Mouse (Mus musculus) heart, adult 2 months (tissue): ENCODE measurements around the gene Hoxb3. TPM values are rescaled to one million over a fixed set of nuclear protein-coding genes. Genes with fewer than 3 reads are reported as not detected.

Experiments used
- DNase-seq, 2 experiments: peaks; one replicate each; pipeline ENCODE4 v3.0.0; 2021
- H3K27ac ChIP-seq: fragments of 200-600 bp; 2 replicates; pipeline ENCODE4 v1.8.1; 2022
- H3K27me3 ChIP-seq: fragments of 200-500 bp; 2 replicates; pipeline ENCODE4 v1.6.1; 2012; ENCODE audit warnings: mild to moderate bottlenecking, low read length, inconsistent platforms, mixed read lengths; ENCODE audit not compliant: control insufficient read depth, insufficient read depth
- H3K36me3 ChIP-seq: fragments of 200-500 bp; 2 replicates; pipeline ENCODE4 v1.6.1; 2012; ENCODE audit warnings: low read length, inconsistent platforms; ENCODE audit not compliant: control insufficient read depth, insufficient read depth
- H3K4me1 ChIP-seq: fragments of 200-500 bp; 2 replicates; pipeline ENCODE4 v1.6.1; 2011; ENCODE audit warnings: low read length; ENCODE audit not compliant: control insufficient read depth, insufficient read depth
- H3K4me3 ChIP-seq: fragments of 200-600 bp; 2 replicates; pipeline ENCODE4 v1.8.1; 2022
- H3K79me2 ChIP-seq: fragments of 200-500 bp; replicated peaks from 2 replicates; pipeline ENCODE4 v1.6.1; 2012; ENCODE audit warnings: mild to moderate bottlenecking, inconsistent platforms, low read length, moderate library complexity, mixed read lengths; ENCODE audit not compliant: control insufficient read depth, insufficient read depth
- H3K9ac ChIP-seq: fragments of 200-500 bp; 2 replicates; pipeline ENCODE4 v1.6.1; 2012; ENCODE audit warnings: low read depth, mild to moderate bottlenecking, control low read depth, inconsistent platforms, low read length, mixed read lengths
- CTCF ChIP-seq: fragments of 200-600 bp; IDR thresholded peaks from 2 replicates; pipeline ENCODE4 v1.8.1; 2022; ENCODE audit warnings: antibody characterized with exemption, mild to moderate bottlenecking, moderate library complexity
- EP300 ChIP-seq: fragments of 200-500 bp; IDR thresholded peaks from 2 replicates; pipeline ENCODE4 v1.6.1; 2011; ENCODE audit warnings: low read depth, low read length, control low read depth; ENCODE audit not compliant: insufficient read depth
- POLR2A ChIP-seq: fragments of 200-500 bp; IDR thresholded peaks from 2 replicates; pipeline ENCODE4 v1.6.1; 2011; ENCODE audit warnings: mild to moderate bottlenecking, low read depth, low read length, control low read depth; ENCODE audit not compliant: insufficient read depth
- WGBS: fragments of 180-500 bp; shearing (Covaris S2); methylation state at CpG from one replicate; pipeline ENCODE4 v1.1.7; 2018; 5-methylcytosine and 5-hydroxymethylcytosine counted together
- intact Hi-C: fragments of 180-260 bp; cut with DNase I; formaldehyde crosslinking; loops from one replicate; pipeline ENCODE4 v1.15.1; 2025
- polyA plus RNA-seq: library from polyadenylated mRNA; depleted of rRNA; stranded (reverse); fragments of >200 nt; gene quantifications from 2 replicates; pipeline ENCODE4 v1.2.3, GENCODE M21; 2012
- total RNA-seq, 2 experiments: library from RNA; stranded (reverse); gene quantifications; 2 replicates each; pipeline ENCODE4 v1.2.3; 2021

The Hoxb3 gene
- total and polyA plus RNA-seq, 3 experiments = 0.23 to 0.64 (median 0.30) TPM

- intact Hi-C loops = loop anchor here (10.0 kb wide), 2 partner anchors 278 to 442 kb away; partner anchors contain the start of gene Igf2bp1
- TF ChIP-seq EP300 (no peak), POLR2A (no peak), CTCF (no peak)
- Histone ChIP-seq H3K9ac (no peak overlapping the region), H3K27ac (no peak overlapping the region), H3K27me3 (peaks cover 54% of the 10 kb centered on the region), H3K4me3 (no peak overlapping the region), H3K36me3 (no peaks in the 10 kb centered on the region), H3K79me2 (no peaks in the 10 kb centered on the region), H3K4me1 (peaks cover 1% of the 10 kb centered on the region; the same call in 1 of the 2 replicates)
- DNase-seq = no peak
- 3% methylated on average over 49 of the region's 49 CpGs for WGBS
These were observed 40.2 kb upstream of the Hoxb3 start for GRCm38 (mm10) chr11:96282795-96283430.

GRCm38 (mm10) chr11:96284041-96284749 lies 38.9 kb upstream of the Hoxb3 start:
- WGBS = 2% methylated on average over 48 of the region's 49 CpGs
- Histone ChIP-seq H3K27ac (no peak overlapping the region), H3K36me3 (no peaks in the 10 kb centered on the region), H3K79me2 (no peaks in the 10 kb centered on the region), H3K27me3 (peaks cover 57% of the 10 kb centered on the region), H3K4me3 (peak overlapping the region; percentile 15; the same call in 1 of the 2 replicates), H3K4me1 (peaks cover 1% of the 10 kb centered on the region; the same call in 1 of the 2 replicates), H3K9ac (peak overlapping the region; percentile 39; the same call in 1 of the 2 replicates)
- DNase-seq = peak in 1 of 2 experiments; percentile 50
- no peak for TF ChIP-seq EP300
- TF ChIP-seq CTCF = peak; percentile 48
- intact Hi-C loops = loop anchor here (10.0 kb wide), 2 partner anchors 279 to 441 kb away; partner anchors contain the start of gene Igf2bp1

GRCm38 (mm10) chr11:96284774-96285734 lies 38.1 kb upstream of the Hoxb3 start:
- no peak overlapping the region for H3K27ac ChIP-seq
- no peak for DNase-seq
- H3K36me3 ChIP-seq = no peaks in the 10 kb centered on the region
- H3K27me3 ChIP-seq = peaks cover 52% of the 10 kb centered on the region
- H3K9ac ChIP-seq = no peak overlapping the region
- H3K79me2 ChIP-seq = no peaks in the 10 kb centered on the region
- H3K4me1 ChIP-seq = peaks cover 1% of the 10 kb centered on the region; the same call in 1 of the 2 replicates
- TF ChIP-seq POLR2A (no peak), CTCF (no peak), EP300 (no peak)
- no peak overlapping the region; the same call in 1 of the 2 replicates for H3K4me3 ChIP-seq
- intact Hi-C loops = loop anchor here (10.0 kb wide), 2 partner anchors 280 to 440 kb away; partner anchors contain the start of gene Igf2bp1
- WGBS = 5% methylated on average over 36 of the region's 37 CpGs

GRCm38 (mm10) chr11:96285771-96286738 lies 37.1 kb upstream of the Hoxb3 start, which contains the start of gene Hoxb7:
Hoxb7 (plus strand) TSS chr11:96286623.
- WGBS = 4% methylated on average over 43 of the region's 43 CpGs
- intact Hi-C loops = loop anchor here (10.0 kb wide), 2 partner anchors 281 to 439 kb away; partner anchors contain the start of gene Igf2bp1
- no peak for TF ChIP-seq EP300
- TF ChIP-seq CTCF = no peak
- TF ChIP-seq POLR2A = no peak
- Histone ChIP-seq H3K9ac (no peak within 1 kb of the TSS), H3K4me1 (peaks cover 1% of the 10 kb centered on the region; the same call in 1 of the 2 replicates), H3K36me3 (no peaks in the 10 kb centered on the region), H3K27ac (no peak within 1 kb of the TSS), H3K27me3 (peaks cover 51% of the 10 kb centered on the region), H3K4me3 (peak within 1 kb of the TSS; percentile 11; the same call in 1 of the 2 replicates), H3K79me2 (no peaks in the 10 kb centered on the region)
- no peak for DNase-seq
